Mouse (Mus musculus): Measurements from ENCODE around the gene Ralgds. TPM values are rescaled to one million over a fixed set of nuclear protein-coding genes. Genes with fewer than 3 reads are reported as not detected.

Ralgds gene
- polyA plus RNA-seq, 1 experiment: not detected

- no peak overlapping the region for H3K27ac ChIP-seq (ENCODE audit: insufficient read depth, low read depth, low read length)
- H3K4me3 ChIP-seq (ENCODE audit: insufficient read depth, low read depth, low read length): no peak overlapping the region
- H3K4me1 ChIP-seq (ENCODE audit: control insufficient read depth, insufficient read depth, low read length): no peaks in the 10 kb centered on the region
- TF ChIP-seq CTCF (IDR thresholded peaks at IDR 0.05; ENCODE audit: insufficient read depth, low read depth, low read length) (no peak), POLR2A (IDR thresholded peaks at IDR 0.05; ENCODE audit: insufficient read depth, low read depth, low read length) (no peak)
- 47% methylated on average over 2 of the region's 2 CpGs for WGBS
Measured at GRCm38 (mm10) chr2:28585730-28586129, 72.8 kb downstream of the Ralgds start.

- TF ChIP-seq POLR2A (IDR thresholded peaks at IDR 0.05; ENCODE audit: insufficient read depth, low read depth, low read length) (no peak), CTCF (IDR thresholded peaks at IDR 0.05; ENCODE audit: insufficient read depth, low read depth, low read length) (no peak)
- 46% methylated on average over 1 of the region's 1 CpGs for WGBS
- H3K4me3 ChIP-seq (ENCODE audit: insufficient read depth, low read depth, low read length): no peak overlapping the region
- H3K4me1 ChIP-seq (ENCODE audit: control insufficient read depth, insufficient read depth, low read length): no peaks in the 10 kb centered on the region
- no peak overlapping the region for H3K27ac ChIP-seq (ENCODE audit: insufficient read depth, low read depth, low read length)
Measured at GRCm38 (mm10) chr2:28588574-28588973, 75.6 kb downstream of the Ralgds start.

- no peak for TF ChIP-seq CTCF (IDR thresholded peaks at IDR 0.05; ENCODE audit: insufficient read depth, low read depth, low read length)
- no peak for TF ChIP-seq POLR2A (IDR thresholded peaks at IDR 0.05; ENCODE audit: insufficient read depth, low read depth, low read length)
- 61% methylated on average over 2 of the region's 2 CpGs for WGBS
- no peak overlapping the region for H3K27ac ChIP-seq (ENCODE audit: insufficient read depth, low read depth, low read length)
- no peaks in the 10 kb centered on the region for H3K4me1 ChIP-seq (ENCODE audit: control insufficient read depth, insufficient read depth, low read length)
- no peak overlapping the region for H3K4me3 ChIP-seq (ENCODE audit: insufficient read depth, low read depth, low read length)
Measured at GRCm38 (mm10) chr2:28591479-28591878, 78.6 kb downstream of the Ralgds start.

DNA sequence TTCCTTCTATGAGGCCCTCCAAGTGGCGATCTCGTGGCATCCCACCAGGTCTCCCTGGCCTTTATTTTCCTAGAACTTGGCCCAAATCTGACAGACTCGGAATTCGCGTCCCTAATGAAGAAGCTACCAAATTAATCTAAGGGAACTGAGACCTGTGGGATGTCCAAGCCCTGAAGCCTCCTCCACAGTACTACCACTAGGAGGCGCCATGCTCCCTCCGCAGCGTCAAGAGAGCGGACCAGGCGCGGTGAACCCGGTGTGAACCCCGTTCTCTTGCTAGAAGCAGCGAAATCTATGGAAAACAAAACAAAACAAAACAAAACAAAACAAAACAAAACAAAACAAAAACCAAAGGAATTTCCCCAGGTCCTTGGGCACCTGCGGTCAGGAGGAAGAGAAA is 79.9 kb downstream of the Ralgds start:
- Histone ChIP-seq H3K27ac (ENCODE audit: insufficient read depth, low read depth, low read length) (no peak overlapping the region), H3K4me1 (ENCODE audit: control insufficient read depth, insufficient read depth, low read length) (no peaks in the 10 kb centered on the region), H3K4me3 (ENCODE audit: insufficient read depth, low read depth, low read length) (no peak overlapping the region)
- peak; percentile 31; the same call in 1 of the 2 replicates for TF ChIP-seq CTCF (IDR thresholded peaks at IDR 0.05; ENCODE audit: insufficient read depth, low read depth, low read length)
- no peak for TF ChIP-seq POLR2A (IDR thresholded peaks at IDR 0.05; ENCODE audit: insufficient read depth, low read depth, low read length)
- 10% methylated on average over 15 of the region's 15 CpGs for WGBS

- H3K4me1 ChIP-seq (ENCODE audit: control insufficient read depth, insufficient read depth, low read length): no peaks in the 10 kb centered on the region
- no peak overlapping the region for H3K27ac ChIP-seq (ENCODE audit: insufficient read depth, low read depth, low read length)
- TF ChIP-seq POLR2A (IDR thresholded peaks at IDR 0.05; ENCODE audit: insufficient read depth, low read depth, low read length) (no peak), CTCF (IDR thresholded peaks at IDR 0.05; ENCODE audit: insufficient read depth, low read depth, low read length) (no peak)
- no peak overlapping the region for H3K4me3 ChIP-seq (ENCODE audit: insufficient read depth, low read depth, low read length)
- 87% methylated on average over 7 of the region's 7 CpGs for WGBS
Measured at GRCm38 (mm10) chr2:28596021-28596420, 83.1 kb downstream of the Ralgds start.

DNA sequence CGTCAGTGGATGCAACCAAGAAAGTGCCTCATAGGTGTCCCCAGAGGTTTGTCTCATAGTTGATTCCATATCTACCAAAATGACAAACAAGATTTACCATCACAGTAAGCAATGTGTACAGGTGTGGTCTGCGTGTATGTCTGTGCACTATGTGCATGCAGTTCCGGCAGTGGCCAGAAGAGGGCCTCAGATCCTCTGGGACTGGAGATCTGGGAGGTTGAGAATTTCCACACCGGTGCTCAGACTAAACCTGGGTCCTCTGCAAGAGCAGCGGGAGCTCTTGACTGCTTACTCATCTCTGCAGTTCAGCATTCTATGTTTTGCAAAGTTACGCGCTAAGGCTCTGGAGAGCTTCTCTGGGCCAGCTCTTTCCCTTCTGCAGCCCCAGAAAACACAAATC is 84.1 kb downstream of the Ralgds start:
- no peak overlapping the region for H3K4me3 ChIP-seq (ENCODE audit: insufficient read depth, low read depth, low read length)

DNA sequence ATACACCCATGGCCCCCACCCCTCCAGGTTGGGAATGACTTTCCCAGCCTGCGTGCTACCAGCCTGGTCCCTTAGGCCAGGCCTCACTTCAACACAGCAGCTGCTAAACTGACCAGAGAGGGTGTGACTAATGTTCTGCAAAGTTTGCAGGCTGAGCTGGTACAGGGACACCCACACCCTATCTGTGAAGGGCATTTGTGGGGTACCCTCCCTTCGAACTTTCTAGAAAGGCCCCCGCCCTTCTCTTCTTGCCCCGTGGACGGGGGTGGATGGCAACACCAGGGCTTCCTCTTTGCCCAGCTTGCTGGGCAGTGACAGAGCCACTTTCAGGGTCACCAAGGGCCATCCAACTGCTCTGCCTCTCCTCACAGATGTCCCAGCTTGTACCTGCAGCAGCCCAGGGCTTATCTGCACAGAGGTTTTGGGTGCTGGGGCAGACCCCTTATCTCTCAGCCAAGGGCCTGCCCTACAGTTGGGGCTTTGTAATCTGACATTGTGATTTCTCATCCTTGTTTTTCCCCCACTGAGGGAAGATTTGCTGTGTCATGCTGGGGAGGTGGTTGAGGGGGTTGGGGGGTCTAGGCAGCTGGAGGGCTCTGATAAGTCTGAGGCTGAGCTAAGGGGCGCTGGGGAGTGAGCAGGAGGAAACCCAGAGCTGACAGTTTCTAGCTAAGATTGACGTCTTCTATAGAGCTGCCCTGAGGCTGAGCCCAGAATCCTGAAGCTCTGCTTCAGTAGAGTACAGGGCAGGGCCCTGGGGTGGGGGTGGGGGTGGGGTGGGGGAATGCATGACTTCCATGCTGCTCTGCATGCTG is 85.0 kb downstream of the Ralgds start:
- Histone ChIP-seq H3K27ac (ENCODE audit: insufficient read depth, low read depth, low read length) (no peak overlapping the region), H3K4me3 (ENCODE audit: insufficient read depth, low read depth, low read length) (no peak overlapping the region), H3K4me1 (ENCODE audit: control insufficient read depth, insufficient read depth, low read length) (no peaks in the 10 kb centered on the region)
- 92% methylated on average over 7 of the region's 7 CpGs for WGBS
- TF ChIP-seq POLR2A (IDR thresholded peaks at IDR 0.05; ENCODE audit: insufficient read depth, low read depth, low read length) (no peak), CTCF (IDR thresholded peaks at IDR 0.05; ENCODE audit: insufficient read depth, low read depth, low read length) (no peak)

More for the DNA sequence above, 84.1 kb downstream of the Ralgds start:
- 91% methylated on average over 7 of the region's 7 CpGs for WGBS
- no peak for TF ChIP-seq POLR2A (IDR thresholded peaks at IDR 0.05; ENCODE audit: insufficient read depth, low read depth, low read length)
- TF ChIP-seq CTCF (IDR thresholded peaks at IDR 0.05; ENCODE audit: insufficient read depth, low read depth, low read length): no peak
- Histone ChIP-seq H3K4me1 (ENCODE audit: control insufficient read depth, insufficient read depth, low read length) (no peaks in the 10 kb centered on the region), H3K27ac (ENCODE audit: insufficient read depth, low read depth, low read length) (no peak overlapping the region)

GRCm38 (mm10) chr2:28598692-28599568 is 86.0 kb downstream of the Ralgds start:
- Histone ChIP-seq H3K4me1 (ENCODE audit: control insufficient read depth, insufficient read depth, low read length) (no peaks in the 10 kb centered on the region), H3K4me3 (ENCODE audit: insufficient read depth, low read depth, low read length) (no peak overlapping the region), H3K27ac (ENCODE audit: insufficient read depth, low read depth, low read length) (no peak overlapping the region)
- TF ChIP-seq POLR2A (IDR thresholded peaks at IDR 0.05; ENCODE audit: insufficient read depth, low read depth, low read length) (no peak), CTCF (IDR thresholded peaks at IDR 0.05; ENCODE audit: insufficient read depth, low read depth, low read length) (no peak)
- 74% methylated on average over 12 of the region's 12 CpGs for WGBS

DNA sequence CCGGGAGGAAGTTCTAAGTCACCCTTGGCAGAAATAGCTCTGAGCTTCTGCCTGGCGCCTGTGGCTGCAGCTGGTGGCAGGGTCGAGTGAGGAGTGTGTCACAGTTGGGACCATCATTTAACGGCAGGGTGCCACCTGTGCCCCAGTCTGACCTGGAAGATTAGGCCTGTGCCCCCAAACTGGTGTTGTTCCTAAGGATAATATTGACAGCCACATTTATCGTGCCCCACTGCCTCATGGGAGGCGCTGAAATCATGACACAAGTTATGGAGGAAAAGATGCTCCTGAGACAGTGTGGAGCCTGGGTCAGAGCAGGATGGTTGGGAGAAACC is 86.6 kb downstream of the Ralgds start:
- no peak overlapping the region for H3K27ac ChIP-seq (ENCODE audit: insufficient read depth, low read depth, low read length)
- WGBS: 83% methylated on average over 6 of the region's 6 CpGs
- H3K4me1 ChIP-seq (ENCODE audit: control insufficient read depth, insufficient read depth, low read length): no peaks in the 10 kb centered on the region
- no peak for TF ChIP-seq POLR2A (IDR thresholded peaks at IDR 0.05; ENCODE audit: insufficient read depth, low read depth, low read length)
- no peak for TF ChIP-seq CTCF (IDR thresholded peaks at IDR 0.05; ENCODE audit: insufficient read depth, low read depth, low read length)
- H3K4me3 ChIP-seq (ENCODE audit: insufficient read depth, low read depth, low read length): no peak overlapping the region
